23 mouse cellular contexts compared by ENCODE assay signal in genomic region chr1:48535044-48535443, GRCm38 (mm10).
"Had no signal": no experiment of that assay in that cellular context is flagged by ENCODE, and none has a peak within 500 bp of the region (broad histone marks: within the 10 kb centered on the region; RNA-seq: fewer than 3 reads in every experiment).

No protein-coding gene starts in this region.

- H3K36me3 ChIP-seq: heart, embryonic 10.5 days; heart, embryonic 12.5 days; hindbrain, embryonic 10.5 days; hindbrain, embryonic 12.5 days; intestine, embryonic 15.5 days; limb, embryonic 13.5 days; limb, embryonic 15.5 days; liver, embryonic 12.5 days had no signal

- H3K4me1 ChIP-seq: heart, embryonic 10.5 days; heart, embryonic 12.5 days; hindbrain, embryonic 10.5 days; hindbrain, embryonic 12.5 days; intestine, embryonic 15.5 days; limb, embryonic 13.5 days; limb, embryonic 15.5 days; liver, embryonic 12.5 days had no signal

- H3K27ac ChIP-seq: gastrocnemius, adult 2 months; heart, embryonic 10.5 days; hindbrain, embryonic 10.5 days; hindbrain, embryonic 12.5 days; hindbrain, embryonic 14.5 days; intestine, embryonic 15.5 days; layer of hippocampus, adult 2 months; left cerebral cortex, adult 2 months; limb, embryonic 13.5 days; limb, embryonic 15.5 days; liver, embryonic 12.5 days; liver, embryonic 14.5 days had no signal

- DNase-seq: gastrocnemius, adult 2 months; gastrocnemius, postnatal 10 days; gastrocnemius, postnatal 25 days; heart, adult 18-20 months; heart, postnatal 10 days; heart, postnatal 4 days; kidney, adult 18-20 months; kidney, adult 8-10 months; kidney, postnatal 10 days; kidney, postnatal 25 days; kidney, postnatal 4 days had no signal

- H3K4me3 ChIP-seq: gastrocnemius, adult 2 months; heart, embryonic 10.5 days; heart, embryonic 12.5 days; hindbrain, embryonic 10.5 days; hindbrain, embryonic 12.5 days; intestine, embryonic 15.5 days; layer of hippocampus, adult 2 months; left cerebral cortex, adult 2 months; limb, embryonic 13.5 days; limb, embryonic 15.5 days; liver, embryonic 12.5 days had no signal

- H3K9me3 ChIP-seq: heart, embryonic 10.5 days; heart, embryonic 12.5 days; hindbrain, embryonic 10.5 days; hindbrain, embryonic 12.5 days; intestine, embryonic 15.5 days; limb, embryonic 13.5 days; limb, embryonic 15.5 days; liver, embryonic 12.5 days had no signal

- H3K27me3 ChIP-seq: heart, embryonic 12.5 days; hindbrain, embryonic 12.5 days; intestine, embryonic 15.5 days; limb, embryonic 13.5 days; limb, embryonic 15.5 days; liver, embryonic 12.5 days had no signal
